Mouse (Mus musculus): ENCODE data around the gene Akap8l. TPM values are rescaled to one million over a fixed set of nuclear protein-coding genes. Genes with fewer than 3 reads are reported as not detected.

Gene Akap8l
- total and polyA plus RNA-seq, 2 experiments from 2014 or later = 76.3 to 95.7 TPM

DNA sequence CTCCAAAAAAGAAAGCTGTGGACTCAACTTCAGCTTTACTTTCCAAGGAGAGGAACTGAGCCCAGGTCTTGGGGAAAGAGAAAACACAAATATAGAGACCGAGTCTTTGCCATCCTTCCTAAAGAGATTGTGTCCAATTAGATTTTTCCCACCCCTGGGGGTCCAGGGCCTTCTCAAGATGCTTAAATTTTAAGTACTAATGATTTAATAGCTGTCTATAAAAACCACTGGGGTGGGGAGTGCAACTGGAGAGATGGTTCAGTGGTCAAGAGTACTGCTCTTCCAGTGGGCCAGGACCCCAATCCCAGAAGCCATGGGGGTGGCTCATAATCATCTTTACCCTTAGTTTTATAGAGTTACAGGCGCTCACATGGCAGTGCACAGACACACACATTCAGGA is 2.0 kb downstream of the Akap8l start:
- Histone ChIP-seq H3K27ac (no peak overlapping the region), H3K9ac (replicated peaks; ENCODE audit: low read length) (no peak overlapping the region), H3K4me1 (ENCODE audit: insufficient read depth, low read length) (0 out of 2 replicates have a peak, but pooled peaks cover 3% of the 10 kb centered on the region), H3K4me3 (ENCODE audit: low read length) (peak overlapping the region; percentile 84; the same call in 1 of the 2 replicates), H3K36me3 (ENCODE audit: insufficient read depth, low read length) (peaks cover 3% of the 10 kb centered on the region), H3K4me2 (ENCODE audit: low read depth, low read length) (peak overlapping the region; percentile 93), H3K27me3 (ENCODE audit: insufficient read depth, low read length) (no peaks in the 10 kb centered on the region), H3K9me3 (ENCODE audit: low read length) (no peaks in the 10 kb centered on the region)
- WGBS = 88% methylated on average over 2 of the region's 2 CpGs
- no peak for TF ChIP-seq CTCF (IDR thresholded peaks at IDR 0.05; ENCODE audit: low read depth)
- DNase-seq (ENCODE audit: low spot score) (no peak), ATAC-seq (no peak)

DNA sequence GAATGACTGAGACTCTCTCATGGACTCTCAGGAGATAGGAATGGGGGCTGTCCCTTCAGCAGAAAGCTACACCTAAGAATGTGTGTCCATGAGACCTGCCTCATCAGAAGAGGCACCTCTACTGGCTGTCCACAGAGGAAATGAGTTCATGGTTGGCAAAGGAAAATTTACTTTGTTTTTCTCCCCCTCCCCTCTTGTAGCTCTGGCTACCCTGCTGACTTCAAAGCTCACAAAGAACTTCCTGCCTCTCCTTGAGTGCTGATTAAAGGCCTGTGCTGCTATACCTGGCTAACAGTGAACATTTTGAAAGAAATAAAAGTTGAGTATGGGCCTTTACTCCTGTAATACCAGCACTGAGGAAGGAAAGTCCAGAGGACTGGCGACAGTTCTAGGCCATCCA is 9.3 kb downstream of the Akap8l start:
- 85% methylated on average over 1 of the region's 1 CpGs for WGBS
- DNase-seq (ENCODE audit: low spot score) (no peak), ATAC-seq (no peak)
- Histone ChIP-seq H3K4me1 (ENCODE audit: insufficient read depth, low read length) (no peaks in the 10 kb centered on the region), H3K27ac (no peak overlapping the region), H3K27me3 (ENCODE audit: insufficient read depth, low read length) (no peaks in the 10 kb centered on the region), H3K4me2 (ENCODE audit: low read depth, low read length) (no peak overlapping the region), H3K36me3 (ENCODE audit: insufficient read depth, low read length) (peaks cover 26% of the 10 kb centered on the region), H3K9me3 (ENCODE audit: low read length) (no peaks in the 10 kb centered on the region), H3K9ac (replicated peaks; ENCODE audit: low read length) (no peak overlapping the region), H3K4me3 (ENCODE audit: low read length) (no peak overlapping the region)
- TF ChIP-seq CTCF (IDR thresholded peaks at IDR 0.05; ENCODE audit: low read depth) = no peak

DNA sequence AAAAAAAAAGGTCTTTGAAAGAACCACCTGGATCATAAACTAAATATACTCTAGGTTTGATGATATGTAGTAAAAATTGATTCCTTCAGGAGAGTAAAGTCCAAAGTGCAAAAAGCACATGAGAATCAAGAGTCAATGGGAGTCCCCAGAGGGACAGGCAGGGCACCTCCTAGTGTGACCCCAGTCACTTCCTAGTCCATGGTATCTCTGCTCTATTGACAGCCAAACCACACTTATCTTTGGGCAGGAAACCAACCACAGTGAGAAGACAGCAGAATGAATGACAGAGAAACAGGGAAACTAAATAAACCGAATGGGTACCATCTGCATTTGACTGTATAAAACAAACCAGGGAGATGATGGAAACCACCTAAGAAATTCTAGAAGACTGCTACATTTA is 10.3 kb downstream of the Akap8l start:
- H3K36me3 ChIP-seq (ENCODE audit: insufficient read depth, low read length) = peaks cover 36% of the 10 kb centered on the region
- DNase-seq (ENCODE audit: low spot score) (no peak), ATAC-seq (no peak)
- H3K4me3 ChIP-seq (ENCODE audit: low read length) = no peak overlapping the region
- no peak overlapping the region for H3K9ac ChIP-seq (replicated peaks; ENCODE audit: low read length)
- H3K9me3 ChIP-seq (ENCODE audit: low read length) = no peaks in the 10 kb centered on the region
- no peak for TF ChIP-seq CTCF (IDR thresholded peaks at IDR 0.05; ENCODE audit: low read depth)
- H3K4me1 ChIP-seq (ENCODE audit: insufficient read depth, low read length) = no peaks in the 10 kb centered on the region
- no peak overlapping the region for H3K27ac ChIP-seq
- no peak overlapping the region for H3K4me2 ChIP-seq (ENCODE audit: low read depth, low read length)
- H3K27me3 ChIP-seq (ENCODE audit: insufficient read depth, low read length) = no peaks in the 10 kb centered on the region
- WGBS = 88% methylated on average over 1 of the region's 1 CpGs

DNA sequence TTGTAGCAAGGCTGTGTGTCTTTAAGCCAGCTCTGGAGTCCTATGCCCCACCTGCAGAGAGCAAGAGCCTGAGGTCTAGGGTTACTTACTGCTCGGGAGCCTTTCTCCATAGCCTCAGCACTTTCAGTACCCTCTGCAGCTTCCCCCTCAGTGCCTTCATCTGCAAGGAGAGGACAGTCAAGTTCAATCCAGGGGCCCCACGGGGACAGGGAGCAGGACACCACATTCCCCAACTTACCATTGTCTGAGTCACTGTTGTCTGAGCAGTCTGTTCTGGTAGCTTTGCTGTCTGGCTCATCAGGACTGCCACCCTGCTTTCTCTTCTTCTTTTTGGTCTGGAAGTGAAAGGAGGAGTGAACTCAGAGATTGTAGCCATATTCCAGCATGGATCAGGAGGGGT is 14.5 kb downstream of the Akap8l start:
- ATAC-seq (no peak), DNase-seq (ENCODE audit: low spot score) (no peak)
- no peaks in the 10 kb centered on the region for H3K4me1 ChIP-seq (ENCODE audit: insufficient read depth, low read length)
- no peak for TF ChIP-seq CTCF (IDR thresholded peaks at IDR 0.05; ENCODE audit: low read depth)
- no peak overlapping the region for H3K4me3 ChIP-seq (ENCODE audit: low read length)
- no peaks in the 10 kb centered on the region for H3K9me3 ChIP-seq (ENCODE audit: low read length)
- 77% methylated on average over 2 of the region's 2 CpGs for WGBS
- H3K4me2 ChIP-seq (ENCODE audit: low read depth, low read length) = no peak overlapping the region
- no peaks in the 10 kb centered on the region for H3K27me3 ChIP-seq (ENCODE audit: insufficient read depth, low read length)
- H3K27ac ChIP-seq = no peak overlapping the region
- peaks cover 63% of the 10 kb centered on the region for H3K36me3 ChIP-seq (ENCODE audit: insufficient read depth, low read length)
- no peak overlapping the region for H3K9ac ChIP-seq (replicated peaks; ENCODE audit: low read length)

DNA sequence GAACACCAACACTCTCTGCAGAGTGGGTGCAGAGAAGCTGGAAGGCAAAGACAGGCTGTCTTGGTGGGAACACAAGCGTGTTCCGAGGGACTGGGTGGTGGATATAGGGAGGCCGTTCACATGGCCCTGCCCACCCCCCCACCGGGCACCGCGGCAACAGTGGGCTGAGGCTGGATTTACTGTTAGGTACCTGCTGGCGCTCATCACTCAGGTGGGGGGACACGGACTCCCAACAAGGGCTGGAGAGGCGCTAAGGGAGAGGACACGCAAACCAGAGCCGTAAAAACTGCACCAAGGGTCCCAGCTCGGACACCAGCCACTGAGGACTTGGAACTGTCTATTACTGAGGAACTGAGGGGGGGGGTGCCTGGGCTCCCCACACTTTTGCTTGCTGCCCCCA is 15.5 kb downstream of the Akap8l start:
- no peak for ATAC-seq
- TF ChIP-seq CTCF (IDR thresholded peaks at IDR 0.05; ENCODE audit: low read depth) = no peak

DNA sequence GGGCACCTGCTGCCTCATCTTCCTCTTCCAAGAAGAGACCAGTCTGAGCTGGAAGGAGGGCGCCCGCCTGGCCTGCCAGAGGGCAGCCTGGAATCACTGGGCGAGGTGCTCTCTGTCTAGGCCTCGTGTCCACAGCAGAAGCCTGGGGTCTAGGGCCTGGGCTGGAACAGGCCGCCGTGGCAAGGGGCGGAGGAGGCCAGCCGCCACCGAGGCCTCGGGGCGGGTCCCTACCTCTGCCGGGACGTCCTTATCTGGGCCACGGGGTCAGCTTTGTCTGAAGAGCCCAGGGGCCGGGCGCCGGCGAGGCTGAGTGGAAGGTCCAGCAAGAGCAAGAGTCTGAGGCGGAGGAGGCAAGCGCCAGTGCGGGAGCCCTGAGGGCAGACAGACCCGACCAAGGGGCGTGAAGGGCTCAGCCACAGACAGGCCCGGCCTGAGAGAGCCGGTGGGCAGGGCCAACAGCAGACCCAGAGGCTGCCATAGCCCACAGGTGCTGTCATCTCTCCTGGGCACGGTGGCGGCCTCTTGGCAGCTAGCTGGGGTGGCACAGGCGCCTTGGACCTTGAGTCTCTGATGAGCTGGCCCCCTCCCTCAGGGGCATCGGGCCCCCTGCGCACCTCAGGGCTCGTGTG is 16.6 kb downstream of the Akap8l start:
- WGBS = 88% methylated on average over 29 of the region's 31 CpGs
- DNase-seq (ENCODE audit: low spot score) (no peak), ATAC-seq (0 out of 2 replicates have a peak, but pooled peaks have one; percentile 10)
- Histone ChIP-seq H3K4me3 (ENCODE audit: low read length) (no peak overlapping the region), H3K27me3 (ENCODE audit: insufficient read depth, low read length) (no peaks in the 10 kb centered on the region), H3K9ac (replicated peaks; ENCODE audit: low read length) (no peak overlapping the region), H3K4me2 (ENCODE audit: low read depth, low read length) (no peak overlapping the region), H3K36me3 (ENCODE audit: insufficient read depth, low read length) (peaks cover 63% of the 10 kb centered on the region), H3K4me1 (ENCODE audit: insufficient read depth, low read length) (no peaks in the 10 kb centered on the region), H3K27ac (no peak overlapping the region), H3K9me3 (ENCODE audit: low read length) (no peaks in the 10 kb centered on the region)
- no peak for TF ChIP-seq CTCF (IDR thresholded peaks at IDR 0.05; ENCODE audit: low read depth)

More for the DNA sequence above, 15.5 kb downstream of the Akap8l start:
- Histone ChIP-seq H3K4me2 (ENCODE audit: low read depth, low read length) (no peak overlapping the region), H3K4me1 (ENCODE audit: insufficient read depth, low read length) (no peaks in the 10 kb centered on the region), H3K9me3 (ENCODE audit: low read length) (no peaks in the 10 kb centered on the region), H3K27ac (no peak overlapping the region), H3K36me3 (ENCODE audit: insufficient read depth, low read length) (peaks cover 63% of the 10 kb centered on the region), H3K9ac (replicated peaks; ENCODE audit: low read length) (no peak overlapping the region), H3K27me3 (ENCODE audit: insufficient read depth, low read length) (no peaks in the 10 kb centered on the region), H3K4me3 (ENCODE audit: low read length) (no peak overlapping the region)
- WGBS = 90% methylated on average over 12 of the region's 12 CpGs
- DNase-seq (ENCODE audit: low spot score) = no peak

DNA sequence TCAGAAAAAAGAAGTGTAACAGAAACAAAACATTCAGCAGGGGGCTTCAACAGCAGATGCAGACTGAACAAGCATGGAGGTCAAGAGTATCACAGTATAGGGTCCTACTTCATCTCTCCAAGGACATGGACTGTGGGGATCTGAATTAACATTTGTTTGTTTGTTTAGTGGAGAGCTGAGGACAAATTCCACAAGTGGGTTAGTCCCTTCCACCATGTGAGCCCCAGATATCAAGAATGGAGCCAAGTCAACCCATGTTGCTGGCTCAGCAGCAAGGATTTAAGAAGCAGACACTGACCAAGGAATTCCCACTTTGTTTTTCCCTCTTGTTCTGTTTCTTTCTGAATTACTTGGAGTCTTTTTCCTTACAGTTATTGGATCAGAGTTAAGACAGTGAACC is 22.9 kb downstream of the Akap8l start:
- no peak for ATAC-seq
- no peak overlapping the region for H3K4me2 ChIP-seq (ENCODE audit: low read depth, low read length)

More for the DNA sequence above, 22.9 kb downstream of the Akap8l start:
- H3K27me3 ChIP-seq (ENCODE audit: insufficient read depth, low read length) = no peaks in the 10 kb centered on the region
- no peaks in the 10 kb centered on the region for H3K4me1 ChIP-seq (ENCODE audit: insufficient read depth, low read length)
- no peak for TF ChIP-seq CTCF (IDR thresholded peaks at IDR 0.05; ENCODE audit: low read depth)
- H3K36me3 ChIP-seq (ENCODE audit: insufficient read depth, low read length) = peaks cover 17% of the 10 kb centered on the region
- DNase-seq (ENCODE audit: low spot score) = no peak
- no peak overlapping the region for H3K27ac ChIP-seq
- H3K4me3 ChIP-seq (ENCODE audit: low read length) = no peak overlapping the region
- no peaks in the 10 kb centered on the region for H3K9me3 ChIP-seq (ENCODE audit: low read length)
- no peak overlapping the region for H3K9ac ChIP-seq (replicated peaks; ENCODE audit: low read length)

Data from hindbrain, postnatal 0 days (tissue).